Mouse (Mus musculus) liver, embryonic 16.5 days (tissue): ENCODE results near the gene Fars2. TPM values are rescaled to one million over a fixed set of nuclear protein-coding genes. Genes with fewer than 3 reads are reported as not detected.

Experiments
- ATAC-seq: fragments of 200-750 bp; cut with Nextera tagmentation; 2 replicates; pipeline ENCODE4 v1.8.0; 2017; ENCODE audit warnings: low read depth, mild to moderate bottlenecking, moderate number of reproducible peaks, moderate library complexity
- H3K27ac ChIP-seq: fragments of 300-500 bp; sonication (generic); 2 replicates; pipeline ENCODE4 v1.5.1; 2014; ENCODE audit warnings: mild to moderate bottlenecking, low read length
- H3K27me3 ChIP-seq: fragments of 300-500 bp; sonication (generic); 2 replicates; pipeline ENCODE4 v1.6.1; 2014; ENCODE audit warnings: low read depth, low read length, mixed read lengths; ENCODE audit not compliant: control insufficient read depth, insufficient read depth
- H3K36me3 ChIP-seq: fragments of 300-500 bp; sonication (generic); 2 replicates; pipeline ENCODE4 v1.6.1; 2014; ENCODE audit warnings: mild to moderate bottlenecking; ENCODE audit not compliant: control insufficient read depth, insufficient read depth
- H3K4me1 ChIP-seq: fragments of 300-500 bp; sonication (generic); 2 replicates; pipeline ENCODE4 v1.6.1; 2014; ENCODE audit warnings: low read depth, low read length, mixed read lengths; ENCODE audit not compliant: control insufficient read depth
- H3K4me2 ChIP-seq: fragments of 300-500 bp; sonication (generic); 2 replicates; pipeline ENCODE4 v1.6.1; 2014; ENCODE audit warnings: low read depth, low read length, mixed read lengths
- H3K4me3 ChIP-seq: fragments of 300-500 bp; sonication (generic); 2 replicates; pipeline ENCODE4 v1.5.1; 2014; ENCODE audit warnings: low read depth, mild to moderate bottlenecking, low read length
- H3K9ac ChIP-seq: fragments of 300-500 bp; sonication (generic); 2 replicates; pipeline ENCODE4 v1.6.1; 2014; ENCODE audit warnings: low read depth, low read length
- H3K9me3 ChIP-seq: fragments of 300-500 bp; sonication (generic); replicated peaks from 2 replicates; pipeline ENCODE4 v1.6.1; 2016; ENCODE audit warnings: low read length; ENCODE audit not compliant: control insufficient read depth
- WGBS: fragments of 180-500 bp; shearing (Covaris S2); extraction: QIAGEN DNeasy Blood & Tissue Kit; methylation state at CpG from one replicate; pipeline ENCODE4 v1.1.7; 2014; ENCODE audit not compliant: insufficient replicate concordance; 5-methylcytosine and 5-hydroxymethylcytosine counted together
- polyA plus RNA-seq: library from polyadenylated mRNA; unstranded; fragments of >200 nt; fragmentation: Nextera tagmentation; extraction: Ambion mirVana; gene quantifications from 2 replicates; pipeline ENCODE4 v1.2.1, GENCODE M21; 2015

Fars2 gene
- polyA plus RNA-seq, 1 experiment from 2014 or later = 26.0 TPM

DNA sequence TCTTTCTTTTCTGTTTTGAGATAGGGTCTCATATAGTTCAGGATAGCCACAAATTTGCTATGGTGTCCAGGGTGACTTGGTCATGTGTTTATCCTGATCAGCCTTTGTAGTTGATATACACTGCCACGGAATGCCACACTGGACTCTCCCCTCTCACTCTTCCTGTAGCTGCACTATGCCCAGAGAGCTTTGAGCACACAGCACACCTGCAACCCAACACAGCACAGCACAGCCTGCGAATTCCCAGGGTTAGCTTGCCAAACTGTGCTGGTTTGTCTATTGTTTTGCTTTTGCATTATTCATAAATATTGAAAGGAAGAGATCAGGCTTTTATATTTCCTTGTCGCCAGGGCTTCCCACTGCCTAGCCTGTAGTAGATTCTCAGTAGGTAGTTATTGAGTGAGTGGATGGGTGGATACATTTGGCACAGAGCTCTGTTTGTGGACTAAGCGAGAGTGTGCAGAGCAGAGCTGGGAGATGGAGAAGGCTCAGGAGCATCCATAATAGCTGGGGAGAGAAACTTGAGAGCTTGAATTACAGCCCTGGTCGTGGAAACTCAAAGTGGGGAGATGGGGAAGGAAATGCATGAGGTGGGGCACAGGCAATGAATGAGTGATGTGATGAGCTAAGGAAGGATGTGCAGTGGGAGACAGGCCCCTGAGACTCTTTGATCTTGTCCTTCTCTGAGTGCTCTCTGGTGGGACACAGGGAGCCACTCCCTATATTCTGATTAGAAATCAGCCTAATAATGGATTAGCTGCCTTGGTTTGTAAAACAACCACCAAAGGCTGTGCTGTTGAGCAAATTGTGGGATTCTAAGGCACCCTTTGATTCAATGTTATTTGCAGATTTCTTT lies 146.3 kb downstream of the Fars2 start:
- Histone ChIP-seq H3K4me3 (no peak overlapping the region), H3K36me3 (no peaks in the 10 kb centered on the region), H3K9ac (no peak overlapping the region), H3K4me1 (no peaks in the 10 kb centered on the region; the same call in 1 of the 2 replicates), H3K27me3 (no peaks in the 10 kb centered on the region), H3K27ac (no peak overlapping the region), H3K9me3 (no peaks in the 10 kb centered on the region), H3K4me2 (no peak overlapping the region)
- ATAC-seq = no peak
- 60% methylated on average over 5 of the region's 5 CpGs for WGBS

DNA sequence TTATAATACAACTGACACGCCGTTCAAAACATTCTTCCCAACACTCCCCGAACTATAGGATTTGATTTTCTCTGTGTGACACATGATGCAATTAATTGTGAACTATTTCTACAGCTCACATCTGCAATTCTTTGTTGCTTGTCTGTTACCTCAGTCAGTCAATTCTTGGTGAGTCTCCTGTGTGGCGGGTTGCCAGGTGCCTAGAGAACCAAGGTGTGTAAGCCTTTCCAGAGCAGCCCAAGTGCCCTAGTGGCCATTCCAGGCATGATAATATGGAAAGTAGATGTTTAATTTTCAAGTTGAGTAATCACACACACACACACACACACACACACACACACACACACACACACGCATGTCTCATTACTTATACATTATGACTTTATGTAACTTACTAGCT lies 147.2 kb downstream of the Fars2 start:
- no peaks in the 10 kb centered on the region for H3K9me3 ChIP-seq
- no peaks in the 10 kb centered on the region for H3K27me3 ChIP-seq
- no peak overlapping the region for H3K4me3 ChIP-seq
- no peaks in the 10 kb centered on the region for H3K36me3 ChIP-seq
- H3K27ac ChIP-seq = no peak overlapping the region
- H3K4me1 ChIP-seq = no peaks in the 10 kb centered on the region; the same call in 1 of the 2 replicates
- no peak overlapping the region for H3K9ac ChIP-seq
- WGBS = 74% methylated on average over 5 of the region's 5 CpGs
- H3K4me2 ChIP-seq = no peak overlapping the region
- no peak for ATAC-seq

DNA sequence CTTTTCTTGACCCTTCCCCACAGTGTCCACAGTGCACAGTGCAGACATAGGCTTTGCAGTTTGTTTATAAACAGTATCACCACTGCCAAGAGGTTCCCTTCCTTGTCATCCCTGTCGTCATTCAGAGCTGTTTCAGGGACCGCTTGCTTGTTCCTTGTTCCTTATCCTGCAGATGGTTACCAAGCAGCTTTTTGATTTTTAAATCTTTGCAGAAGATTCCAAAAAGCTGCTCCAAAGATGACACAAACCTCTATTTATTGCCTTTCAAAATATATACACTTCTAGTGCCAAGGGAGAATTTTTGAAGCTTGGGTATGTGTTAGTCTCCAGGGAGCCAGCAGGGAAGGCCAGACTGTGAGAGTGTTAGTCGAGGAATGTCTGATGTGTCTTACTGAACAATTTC lies 148.1 kb downstream of the Fars2 start:
- no peaks in the 10 kb centered on the region for H3K27me3 ChIP-seq
- no peaks in the 10 kb centered on the region for H3K9me3 ChIP-seq
- 64% methylated on average over 3 of the region's 3 CpGs for WGBS
- no peak overlapping the region for H3K4me3 ChIP-seq
- no peak for ATAC-seq
- no peaks in the 10 kb centered on the region for H3K4me1 ChIP-seq
- no peak overlapping the region for H3K4me2 ChIP-seq
- H3K9ac ChIP-seq = no peak overlapping the region
- H3K36me3 ChIP-seq = no peaks in the 10 kb centered on the region
- no peak overlapping the region for H3K27ac ChIP-seq

DNA sequence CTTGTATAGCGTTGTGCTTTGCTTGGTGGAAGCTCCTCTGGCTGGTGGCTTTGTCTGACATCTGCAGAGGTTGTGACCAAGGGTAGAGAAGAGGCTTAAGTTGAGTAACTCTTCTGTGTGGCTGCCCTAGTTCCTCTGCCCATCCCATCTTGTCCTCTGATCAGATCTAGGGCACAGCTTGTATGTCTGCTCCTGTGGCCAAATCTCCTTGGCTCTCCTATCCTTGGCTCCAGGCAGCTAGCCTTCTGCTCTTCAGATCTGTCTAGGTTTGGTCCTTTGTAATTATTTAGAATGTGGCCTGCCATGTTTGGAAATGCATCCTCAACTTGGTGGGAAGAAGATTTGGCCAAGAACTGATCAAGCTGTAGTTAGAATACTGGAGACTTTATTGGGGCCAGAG lies 150.2 kb downstream of the Fars2 start:
- Histone ChIP-seq H3K9ac (no peak overlapping the region), H3K4me2 (no peak overlapping the region), H3K36me3 (no peaks in the 10 kb centered on the region), H3K27ac (no peak overlapping the region), H3K9me3 (no peaks in the 10 kb centered on the region), H3K4me1 (no peaks in the 10 kb centered on the region), H3K27me3 (no peaks in the 10 kb centered on the region), H3K4me3 (no peak overlapping the region)
- no peak for ATAC-seq
- 57% methylated on average over 1 of the region's 1 CpGs for WGBS

DNA sequence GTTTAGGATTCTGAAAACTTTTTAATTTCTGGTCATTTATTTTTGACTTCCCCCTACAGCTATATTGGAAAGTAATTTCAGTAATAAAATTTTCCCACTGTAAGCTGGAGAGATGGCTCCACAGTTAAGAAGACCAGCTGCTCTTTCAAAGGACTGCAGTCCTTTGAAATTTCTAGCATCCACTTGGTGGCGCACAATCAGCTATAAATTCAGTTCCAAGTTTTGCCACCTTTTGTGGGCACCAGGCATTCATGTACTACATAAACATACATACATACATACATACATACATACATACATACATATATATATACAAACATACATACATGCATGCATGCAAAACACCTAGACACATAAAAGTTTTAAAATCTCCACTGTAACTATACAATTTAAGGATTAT lies 153.7 kb downstream of the Fars2 start:
- 71% methylated on average over 1 of the region's 1 CpGs for WGBS

DNA sequence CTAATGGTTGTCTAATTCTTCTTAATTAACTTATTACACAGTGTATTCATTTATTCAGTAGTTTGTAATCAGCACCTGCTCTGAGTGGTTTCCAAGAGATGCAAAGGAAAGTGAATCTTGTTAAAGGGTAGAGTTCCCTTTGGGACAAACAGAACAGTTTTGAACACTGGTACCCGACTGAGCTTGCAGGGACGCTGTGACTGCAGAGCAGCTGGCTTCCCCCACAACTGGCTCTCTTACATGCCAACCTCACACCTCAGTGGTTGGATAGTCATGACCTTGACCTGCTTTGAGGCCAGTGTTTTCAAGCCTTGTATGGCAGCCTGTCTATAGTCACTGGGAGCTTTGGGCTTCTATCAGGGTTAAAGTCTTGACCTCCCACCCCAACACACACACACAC lies 156.3 kb downstream of the Fars2 start:
- H3K4me1 ChIP-seq = no peaks in the 10 kb centered on the region
- H3K4me2 ChIP-seq = no peak overlapping the region
- H3K27me3 ChIP-seq = no peaks in the 10 kb centered on the region
- no peak overlapping the region for H3K9ac ChIP-seq
- ATAC-seq = no peak
- H3K9me3 ChIP-seq = no peaks in the 10 kb centered on the region
- no peak overlapping the region for H3K27ac ChIP-seq
- no peaks in the 10 kb centered on the region for H3K36me3 ChIP-seq
- no peak overlapping the region for H3K4me3 ChIP-seq
- 52% methylated on average over 2 of the region's 2 CpGs for WGBS

More for the DNA sequence above, 153.7 kb downstream of the Fars2 start:
- no peak overlapping the region for H3K9ac ChIP-seq
- ATAC-seq = no peak
- no peaks in the 10 kb centered on the region for H3K36me3 ChIP-seq
- no peaks in the 10 kb centered on the region for H3K9me3 ChIP-seq
- H3K4me2 ChIP-seq = no peak overlapping the region
- no peak overlapping the region for H3K4me3 ChIP-seq
- H3K4me1 ChIP-seq = no peaks in the 10 kb centered on the region
- H3K27ac ChIP-seq = no peak overlapping the region
- H3K27me3 ChIP-seq = no peaks in the 10 kb centered on the region

DNA sequence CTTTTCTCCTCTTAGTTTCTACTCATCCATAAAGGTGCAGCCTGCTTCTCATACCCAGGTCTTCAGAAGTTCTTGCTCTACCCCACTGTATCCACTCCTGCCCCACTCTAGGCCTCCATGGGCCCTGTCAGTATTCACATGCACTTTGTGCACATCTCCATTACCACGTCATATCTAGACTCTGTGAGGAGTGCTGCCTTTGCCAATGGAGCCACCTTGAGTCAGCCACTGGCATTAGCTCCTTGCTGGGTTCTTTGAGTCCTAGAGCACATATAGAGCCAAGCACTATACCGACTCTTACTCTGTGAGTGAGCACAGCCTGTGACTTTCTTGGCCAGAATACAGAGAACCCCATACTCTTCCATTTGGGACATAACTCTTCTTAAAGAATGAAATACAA lies 159.0 kb downstream of the Fars2 start:
- WGBS = 62% methylated on average over 2 of the region's 2 CpGs
- Histone ChIP-seq H3K4me2 (no peak overlapping the region), H3K36me3 (no peaks in the 10 kb centered on the region), H3K4me3 (no peak overlapping the region), H3K9ac (no peak overlapping the region), H3K9me3 (no peaks in the 10 kb centered on the region), H3K4me1 (no peaks in the 10 kb centered on the region), H3K27ac (no peak overlapping the region), H3K27me3 (no peaks in the 10 kb centered on the region)
- ATAC-seq = no peak

DNA sequence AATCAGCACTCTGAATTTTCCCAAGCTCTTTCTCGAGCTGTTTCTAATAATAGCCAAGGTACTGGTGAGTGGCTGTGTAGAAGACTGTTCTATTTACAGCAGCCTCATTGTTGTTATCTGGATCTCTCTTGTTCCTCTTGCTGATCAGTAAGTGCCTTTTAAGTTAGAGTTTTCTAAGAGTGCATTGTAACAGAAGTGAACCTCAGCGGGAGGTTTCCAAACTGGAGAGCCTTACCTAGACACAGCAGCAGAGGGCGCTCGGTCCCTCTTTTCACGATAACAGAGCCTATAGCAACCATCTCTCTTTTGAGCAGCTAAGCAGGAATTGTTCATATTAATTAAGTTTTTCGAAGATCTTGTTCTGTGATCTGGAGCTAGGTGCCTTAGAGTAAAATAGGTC lies 164.8 kb downstream of the Fars2 start:
- H3K27ac ChIP-seq = no peak overlapping the region
- no peak overlapping the region for H3K4me2 ChIP-seq
- no peak overlapping the region for H3K9ac ChIP-seq
- no peaks in the 10 kb centered on the region for H3K36me3 ChIP-seq
- H3K27me3 ChIP-seq = no peaks in the 10 kb centered on the region
- H3K4me3 ChIP-seq = no peak overlapping the region
- H3K9me3 ChIP-seq = no peaks in the 10 kb centered on the region
- ATAC-seq = 0 out of 2 replicates have a peak, but pooled peaks have one; percentile 24
- 6% methylated on average over 6 of the region's 6 CpGs for WGBS
- H3K4me1 ChIP-seq = no peaks in the 10 kb centered on the region

DNA sequence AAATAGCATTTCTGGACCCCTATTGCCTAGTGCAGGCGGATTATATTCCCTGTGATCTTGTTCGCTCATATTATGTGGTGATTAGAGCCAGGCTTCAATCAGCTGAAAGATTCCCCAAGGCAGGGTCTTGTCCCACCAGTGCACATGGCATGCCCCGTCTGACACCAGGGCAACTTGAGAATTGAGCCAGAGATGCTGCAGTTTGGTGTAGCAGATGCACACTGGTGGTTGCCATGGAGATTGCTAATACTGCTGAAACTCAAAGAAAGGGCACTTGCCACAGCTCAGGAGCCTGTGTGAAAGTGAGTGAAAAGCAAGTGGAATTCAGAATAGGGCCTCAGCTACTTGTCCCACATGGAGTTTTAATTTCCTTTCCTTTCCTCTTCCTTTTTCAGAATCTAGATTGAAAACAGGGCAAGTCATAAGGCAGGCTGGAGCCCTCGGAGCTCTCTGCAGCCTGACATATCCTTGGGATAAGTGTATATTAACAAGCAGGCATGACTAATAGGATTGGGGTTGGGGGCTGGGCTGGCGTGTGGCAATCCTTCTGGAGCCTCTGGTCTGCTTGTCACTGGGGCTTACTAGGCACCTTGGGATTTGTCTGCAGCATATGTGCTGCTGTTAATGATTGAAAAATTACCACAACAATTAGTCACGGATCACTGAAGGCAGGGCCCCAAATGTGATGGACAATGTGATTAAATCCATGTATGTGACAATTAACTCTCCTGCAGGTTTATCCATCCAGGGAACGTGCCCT lies 165.8 kb downstream of the Fars2 start:
- Histone ChIP-seq H3K27me3 (no peaks in the 10 kb centered on the region), H3K9me3 (no peaks in the 10 kb centered on the region), H3K9ac (no peak overlapping the region), H3K4me2 (no peak overlapping the region), H3K36me3 (no peaks in the 10 kb centered on the region), H3K4me3 (no peak overlapping the region), H3K27ac (no peak overlapping the region), H3K4me1 (no peaks in the 10 kb centered on the region)
- no peak for ATAC-seq
- WGBS = 64% methylated on average over 7 of the region's 7 CpGs
